Mouse (Mus musculus) gastrocnemius, postnatal 10 days (tissue): ENCODE data around the gene Dlg2. TPM values are rescaled to one million over a fixed set of nuclear protein-coding genes. Genes with fewer than 3 reads are reported as not detected.

Experiments
- DNase-seq: peaks from one replicate; pipeline ENCODE4 v3.0.0; 2021; ENCODE audit warnings: mixed read lengths
- total RNA-seq, 2 experiments: library from RNA; stranded (reverse); gene quantifications; 2 replicates each; pipeline ENCODE4 v1.2.3; 2021

Dlg2 gene
- total RNA-seq, 2 experiments from 2014 or later, result 1.8 to 3.4 TPM

DNA sequence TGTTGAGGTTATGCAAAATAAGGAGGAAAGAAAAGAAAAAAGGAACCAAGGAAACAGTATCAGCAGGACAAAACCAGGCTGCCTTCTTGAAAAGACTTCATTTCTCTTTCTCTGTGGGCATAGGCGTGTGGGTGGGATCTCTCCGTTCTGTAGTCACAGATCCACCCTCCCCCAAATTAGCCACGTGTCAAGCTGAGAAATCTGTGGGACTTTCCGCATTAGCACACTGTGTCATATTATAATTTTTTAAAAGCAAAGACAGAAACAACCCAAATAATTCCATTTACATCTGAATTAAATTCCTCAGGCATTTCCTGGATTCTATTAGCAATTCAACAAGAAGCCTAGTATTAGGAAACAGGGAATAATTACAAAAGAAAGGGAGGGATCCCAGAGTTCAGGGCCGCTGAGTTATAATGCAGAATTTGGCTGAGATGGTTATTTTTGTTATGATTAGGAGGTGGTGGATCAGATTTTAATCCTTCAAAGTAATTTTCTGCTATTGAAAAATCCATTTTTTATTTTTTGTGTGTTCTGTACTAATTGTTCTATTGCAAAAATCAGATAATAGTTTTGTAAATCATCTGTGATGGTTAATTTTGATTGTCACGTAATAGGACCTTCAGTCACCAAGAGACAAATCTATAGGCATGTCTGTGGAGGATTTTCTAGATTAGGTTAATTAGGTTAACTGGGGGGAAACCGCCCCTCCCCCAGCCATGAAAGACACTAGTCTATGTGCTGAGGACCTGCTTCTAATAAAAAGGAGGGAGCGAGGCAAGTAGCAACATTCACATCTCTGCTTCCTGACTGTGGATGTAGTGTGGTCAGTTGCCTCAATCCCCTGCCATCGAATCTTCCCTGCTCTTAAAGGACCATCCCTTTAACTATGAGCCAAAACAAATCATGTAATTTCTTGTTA, 63.3 kb downstream of the Dlg2 start:
- no peak for DNase-seq

DNA sequence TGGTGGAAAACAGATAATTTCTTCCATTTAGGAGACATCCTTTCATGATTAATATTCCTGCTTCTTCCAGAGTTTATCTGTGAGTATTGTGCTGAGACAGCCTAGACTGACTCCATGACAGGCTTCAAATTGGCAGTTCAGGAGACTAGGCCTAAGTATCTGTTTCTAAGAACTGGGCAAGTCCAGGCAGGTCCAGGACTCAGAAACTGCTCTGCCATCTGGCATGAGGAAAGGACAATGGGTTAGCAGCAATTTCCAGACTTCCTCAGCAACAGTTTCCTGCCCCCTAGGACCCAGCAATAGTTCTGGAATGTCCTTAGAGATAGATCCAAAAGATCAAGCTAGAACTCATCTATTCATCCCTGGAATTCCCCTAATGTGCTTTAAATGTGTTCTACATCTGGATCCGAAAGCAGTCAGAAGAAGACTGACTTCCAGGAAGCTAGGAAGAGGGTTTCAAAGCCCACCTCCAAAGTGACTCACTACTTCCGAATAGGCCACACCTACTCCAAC, 64.4 kb downstream of the Dlg2 start:
- DNase-seq, result no peak

DNA sequence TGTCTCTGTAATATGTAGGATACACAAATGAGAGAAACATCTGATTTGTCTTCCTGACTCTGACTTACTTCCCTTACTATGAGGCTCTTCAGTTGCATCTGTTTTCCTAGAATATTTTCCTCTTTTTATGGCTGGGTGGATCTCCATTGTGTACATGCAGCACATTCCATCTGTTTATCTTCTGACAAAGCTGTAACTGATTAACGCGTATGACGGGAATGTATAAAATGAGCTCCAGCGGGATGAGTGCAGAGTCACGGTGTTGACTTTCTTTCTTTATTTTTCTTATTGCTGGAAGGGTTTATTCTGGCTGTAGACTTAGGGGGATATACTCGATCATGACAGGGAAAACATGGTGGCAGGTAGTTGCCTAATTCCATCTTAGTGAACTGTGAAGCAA, 76.9 kb downstream of the Dlg2 start:
- no peak for DNase-seq

DNA sequence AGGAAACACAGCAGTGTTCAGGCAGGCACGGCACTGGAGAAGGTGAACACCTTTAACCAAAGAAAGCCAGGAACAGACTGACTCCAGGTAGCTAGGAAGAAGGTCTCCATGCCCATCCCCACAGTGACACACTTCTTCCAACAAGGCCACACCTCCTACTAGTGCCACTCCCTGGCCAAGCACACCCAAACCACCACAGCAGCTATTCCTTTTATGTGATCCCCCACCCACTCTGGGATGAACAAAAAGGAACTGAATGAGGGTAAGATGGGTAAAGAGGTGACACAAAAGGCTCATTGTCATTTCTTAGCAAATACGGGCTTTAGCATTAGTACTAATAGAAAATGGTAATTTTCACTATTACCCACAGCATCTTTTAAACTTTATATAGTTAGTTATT, 77.9 kb downstream of the Dlg2 start:
- no peak for DNase-seq

DNA sequence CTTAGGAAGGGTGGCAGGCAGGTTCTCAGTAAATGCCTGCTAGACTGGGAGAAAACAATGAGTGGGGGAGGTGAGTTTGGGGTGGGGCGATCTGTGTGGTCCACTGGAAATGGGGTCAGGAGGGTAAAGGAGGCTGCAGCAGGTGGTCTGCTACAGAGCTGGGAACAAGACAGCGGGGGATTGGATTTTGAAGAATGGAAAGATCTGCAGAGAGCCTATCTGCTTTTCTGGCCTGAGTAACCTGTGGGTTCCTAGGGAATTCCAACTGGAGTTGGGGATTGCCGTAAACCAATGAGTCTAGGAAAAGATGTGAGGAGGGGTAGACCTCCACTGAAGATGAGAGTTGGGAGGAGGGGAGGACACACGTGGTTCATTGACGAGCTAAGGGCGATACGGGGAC, 92.7 kb downstream of the Dlg2 start:
- no peak for DNase-seq

DNA sequence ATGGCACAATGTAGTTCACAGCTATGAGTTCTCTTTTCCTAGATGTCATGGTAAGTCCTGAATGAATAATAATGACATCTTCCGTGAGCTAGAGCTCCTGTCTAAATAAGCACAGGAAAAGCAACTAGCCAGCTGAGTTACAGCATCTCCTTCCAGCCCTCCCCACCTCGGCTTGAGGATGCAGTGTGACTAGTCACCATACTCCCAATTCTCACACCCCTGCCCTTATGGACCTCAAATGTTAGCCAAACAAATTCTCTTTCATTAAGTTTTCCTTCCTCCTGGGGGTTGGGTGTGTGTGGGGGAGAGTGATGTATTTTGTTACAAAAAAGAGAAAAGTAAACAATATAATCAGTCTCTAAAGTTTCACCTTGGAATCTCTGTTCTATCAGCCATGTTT, 111.3 kb downstream of the Dlg2 start:
- DNase-seq, result no peak

DNA sequence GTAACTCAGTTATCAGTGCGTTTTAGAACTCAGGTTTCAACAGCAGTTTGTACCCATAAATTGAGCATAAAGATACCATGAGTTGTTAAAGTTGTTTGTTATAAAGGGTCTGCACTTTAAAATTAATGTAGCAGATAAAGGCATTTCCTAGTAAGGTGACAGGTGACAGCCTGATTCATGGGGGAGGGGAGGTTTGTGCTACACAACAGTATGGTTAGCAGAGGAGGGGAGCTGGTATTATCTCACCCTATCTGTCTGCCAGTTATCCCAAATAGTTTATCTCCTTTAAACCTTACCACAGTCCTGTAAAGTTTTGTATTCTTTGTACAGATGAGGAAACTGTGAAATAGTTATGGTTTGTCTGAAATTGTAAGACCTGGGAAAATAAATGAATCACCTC, 111.8 kb downstream of the Dlg2 start:
- no peak for DNase-seq

DNA sequence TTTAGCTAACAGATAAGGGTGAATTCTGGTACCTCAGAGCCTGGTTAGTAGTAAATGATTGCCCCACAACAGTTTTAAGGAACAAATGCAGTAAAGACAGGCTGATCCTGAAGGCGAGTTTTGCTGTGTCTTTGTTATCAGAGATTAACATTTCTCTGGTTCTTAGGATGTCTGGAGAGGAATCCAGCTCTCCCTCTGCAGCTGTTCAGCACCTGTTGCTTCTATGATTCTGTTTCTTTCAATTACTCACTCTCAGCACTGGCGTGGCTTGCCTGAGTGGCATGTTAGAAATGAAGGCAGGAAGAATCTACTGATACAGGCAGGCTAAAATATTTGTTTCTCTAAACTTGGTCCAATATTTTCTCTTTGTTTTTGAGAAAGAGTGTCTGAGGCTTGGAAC, 133.3 kb downstream of the Dlg2 start:
- DNase-seq, result no peak

DNA sequence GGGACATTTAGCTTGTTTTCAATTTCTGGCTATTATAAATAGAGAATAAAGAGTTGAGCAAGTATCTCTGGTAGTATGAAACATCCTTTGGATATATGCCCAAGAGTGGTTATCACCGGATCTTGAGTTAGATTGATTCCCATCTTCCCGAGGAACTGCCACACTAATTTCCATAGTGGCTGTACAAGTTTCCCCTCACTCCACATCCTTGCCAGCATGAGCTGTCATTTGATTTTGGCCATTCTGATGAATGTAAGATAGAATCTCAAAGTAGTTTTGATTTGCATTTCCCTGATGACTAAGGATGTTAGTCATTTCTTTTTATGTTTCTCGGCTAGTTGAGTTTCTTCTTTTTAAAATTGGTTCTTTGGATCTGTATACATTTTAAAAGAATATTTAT, 154.1 kb downstream of the Dlg2 start:
- DNase-seq, result no peak

DNA sequence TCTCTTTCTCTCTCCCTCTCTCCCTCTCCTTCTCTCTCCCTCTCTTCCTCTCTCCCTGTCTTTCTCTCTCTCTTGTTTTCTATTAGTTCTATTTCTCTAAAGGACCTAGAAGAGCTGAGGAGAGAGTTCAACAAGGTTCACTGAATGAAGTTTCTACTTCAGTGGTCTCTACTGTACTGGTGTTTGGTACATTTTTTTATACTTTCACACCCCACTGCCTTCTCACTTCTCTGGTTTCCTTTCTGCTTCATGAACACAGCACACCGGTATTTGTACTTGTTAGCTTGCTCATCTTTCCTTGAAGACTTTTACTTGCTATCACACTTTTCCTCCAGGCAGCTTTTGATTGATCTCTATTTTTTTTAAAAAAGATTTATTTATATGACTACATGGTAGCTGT, 173.0 kb downstream of the Dlg2 start:
- no peak for DNase-seq

DNA sequence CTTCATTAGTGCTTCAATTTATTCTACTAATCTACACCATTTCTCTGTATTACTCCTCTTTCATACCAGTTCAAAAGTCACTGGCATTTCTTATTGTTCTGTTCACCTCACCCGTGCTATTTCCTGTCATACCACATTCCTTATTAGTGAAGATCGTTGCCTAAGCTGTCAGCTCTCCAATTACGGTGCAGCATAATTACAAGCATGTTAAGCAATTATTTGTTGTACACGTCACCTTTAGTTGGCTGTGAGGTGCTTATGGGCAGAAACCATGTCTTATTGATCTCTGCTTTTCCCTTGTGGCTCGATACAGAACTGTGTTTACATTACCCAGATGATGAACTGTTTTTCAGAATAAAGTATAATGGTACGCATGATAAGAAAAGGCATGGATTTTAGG, 174.7 kb downstream of the Dlg2 start:
- no peak for DNase-seq

DNA sequence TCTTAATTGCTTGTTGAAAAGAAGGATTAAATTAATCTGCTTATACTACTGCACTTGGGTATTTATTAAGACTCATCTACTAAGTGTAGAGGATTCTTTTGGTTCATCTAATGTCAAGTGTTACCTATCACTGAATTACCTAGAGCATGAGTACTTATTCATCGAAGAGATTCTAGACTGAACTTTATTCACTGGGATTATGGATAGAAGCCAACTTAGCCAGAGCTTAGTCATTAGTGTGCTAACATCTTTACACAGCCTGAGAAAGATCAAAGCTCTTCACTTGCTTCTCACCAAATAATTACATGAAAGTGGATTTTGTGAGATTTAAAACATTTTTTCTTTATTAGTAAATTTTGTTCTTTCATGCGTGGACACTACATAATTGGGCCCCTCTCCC, 175.1 kb downstream of the Dlg2 start:
- no peak for DNase-seq

DNA sequence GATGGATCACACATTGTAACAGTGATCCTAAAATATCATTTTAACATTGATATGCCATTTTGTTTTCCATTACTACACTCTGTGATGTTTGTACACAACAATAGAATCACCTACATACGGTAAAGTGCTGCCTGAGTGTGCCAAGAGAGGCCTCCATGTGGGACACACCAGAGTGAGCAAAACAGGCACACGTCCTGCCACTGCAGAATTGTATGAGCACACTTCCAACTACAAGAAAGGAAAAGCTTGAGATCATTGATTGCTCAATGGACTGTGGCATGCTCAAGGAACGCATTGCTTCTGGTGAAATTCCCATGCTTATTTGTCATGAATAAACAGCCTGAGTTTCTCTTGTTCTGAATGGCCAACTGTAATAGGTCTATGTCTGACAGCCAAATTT, 182.1 kb downstream of the Dlg2 start:
- no peak for DNase-seq

DNA sequence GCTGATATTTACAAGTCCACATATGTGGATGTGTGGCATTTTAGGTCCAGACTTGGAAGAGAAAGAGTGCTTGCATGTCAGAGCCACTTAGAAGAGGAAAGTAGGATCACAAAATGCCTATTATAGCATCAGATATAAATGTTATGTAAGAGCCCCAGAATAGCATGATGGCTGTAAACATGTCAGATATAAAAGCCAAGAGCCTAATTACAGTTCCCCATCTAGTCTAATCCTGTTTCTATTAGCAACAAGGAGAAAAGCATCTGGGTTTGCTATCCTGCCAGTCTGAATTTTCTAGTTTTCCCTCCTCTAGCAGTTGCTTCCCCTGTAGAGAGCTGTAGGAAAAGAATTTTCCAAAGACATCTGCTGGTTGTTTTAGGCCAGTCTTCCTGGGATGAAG, 217.6 kb downstream of the Dlg2 start:
- no peak for DNase-seq

DNA sequence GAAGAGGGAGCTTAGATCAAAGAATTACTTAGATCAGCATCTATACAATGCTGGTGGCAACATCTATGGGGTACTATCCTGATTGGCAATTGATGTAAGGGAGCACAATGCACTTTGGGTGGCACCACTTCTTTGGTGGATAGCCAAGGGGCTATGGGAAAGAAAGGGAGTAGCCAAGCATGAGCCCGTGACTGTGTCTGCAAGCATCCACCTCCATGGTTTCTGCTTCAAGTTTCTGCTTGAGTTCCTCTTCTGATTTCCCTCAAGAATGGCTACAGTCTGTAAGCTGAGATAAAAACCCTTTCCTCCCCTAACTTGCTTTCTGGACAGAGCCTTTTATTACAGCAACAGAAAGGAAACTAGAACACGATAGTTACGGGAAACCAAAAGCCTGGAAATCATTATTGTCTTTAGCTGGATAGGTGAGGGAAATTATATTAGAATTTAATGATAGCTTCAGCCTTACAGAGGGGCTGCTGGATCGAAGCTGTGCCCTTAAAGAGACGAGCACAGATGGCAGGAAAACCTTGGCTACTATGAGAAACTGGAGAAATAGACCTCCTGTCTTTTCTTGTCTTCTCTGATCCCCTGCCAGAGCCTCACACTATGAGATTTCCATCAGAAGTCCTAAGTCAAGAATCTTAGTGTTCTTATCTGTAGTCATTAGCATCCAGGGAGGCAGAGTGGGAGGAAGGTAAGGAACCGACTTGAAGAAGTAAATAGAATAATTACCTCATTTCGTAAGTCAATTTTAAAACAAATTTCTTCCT, 219.9 kb downstream of the Dlg2 start:
- DNase-seq, result no peak

DNA sequence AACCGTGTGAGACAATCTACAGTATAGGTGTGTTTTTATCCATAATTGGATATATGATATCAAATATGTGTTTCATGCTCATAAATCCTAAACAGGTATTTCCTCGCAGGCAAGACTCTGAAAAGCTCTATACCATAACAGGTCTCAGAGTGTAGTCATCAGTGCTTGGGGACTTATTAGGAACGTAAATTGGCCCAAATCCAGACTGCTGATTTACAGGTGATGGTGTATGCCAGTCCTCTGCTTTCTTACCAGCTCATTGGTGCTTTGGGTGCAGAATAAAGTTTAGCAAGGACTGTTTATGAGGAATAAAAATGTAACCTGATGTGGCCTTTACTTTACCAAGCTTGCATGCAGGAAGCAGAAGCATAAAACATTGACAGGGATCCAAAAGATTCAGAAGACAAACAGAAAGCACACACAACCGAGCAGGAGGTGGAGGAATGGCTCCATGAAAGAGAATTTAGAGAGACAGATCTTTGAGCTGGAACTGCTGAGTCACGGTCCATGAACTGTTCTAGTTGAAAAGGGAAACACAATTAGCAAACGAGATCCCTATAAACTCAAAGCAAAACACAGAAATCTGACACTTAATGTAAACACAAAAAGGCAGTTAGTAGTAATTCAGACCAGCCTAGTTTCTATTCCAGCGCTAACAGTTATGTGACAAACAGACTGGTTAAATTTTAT, 226.8 kb downstream of the Dlg2 start:
- DNase-seq, result no peak

DNA sequence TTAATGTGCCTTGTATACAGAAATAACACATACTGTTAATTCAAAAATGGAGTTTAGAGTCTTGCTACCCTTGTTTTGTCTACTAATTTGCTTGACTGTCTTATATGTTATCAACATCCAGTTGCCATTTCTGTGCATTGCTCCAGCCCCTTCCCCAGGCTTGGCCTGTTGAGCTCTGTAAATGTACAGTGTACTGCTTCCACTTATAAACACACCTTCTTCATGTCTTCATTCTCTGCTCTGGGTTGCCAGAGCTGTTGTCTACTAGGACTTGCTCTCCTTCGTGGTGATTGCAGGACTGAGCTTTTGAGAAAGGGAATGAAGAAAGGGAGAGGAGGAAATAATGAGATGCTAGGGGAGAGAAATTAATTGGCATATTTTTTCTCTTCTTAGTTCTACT, 227.5 kb downstream of the Dlg2 start:
- no peak for DNase-seq

DNA sequence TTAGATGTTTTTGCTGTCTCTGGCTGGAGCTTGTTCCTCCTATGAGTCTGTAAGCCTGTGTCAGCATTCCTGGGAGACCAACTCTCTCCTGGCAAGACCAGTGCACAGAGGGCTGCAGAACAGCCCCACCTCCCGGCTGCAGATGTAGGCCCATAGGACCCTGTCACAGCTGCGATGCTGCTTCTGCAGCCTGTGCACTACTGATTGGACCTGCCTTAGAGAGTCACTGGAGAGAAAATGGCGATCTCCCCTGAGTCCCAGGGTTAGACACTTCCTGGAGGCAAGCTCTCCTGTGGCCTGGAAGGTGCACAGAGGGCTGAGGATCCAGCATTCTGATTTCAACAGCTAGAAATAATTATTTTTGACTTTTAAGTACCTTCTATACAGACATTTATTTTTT, 257.6 kb downstream of the Dlg2 start:
- no peak for DNase-seq

DNA sequence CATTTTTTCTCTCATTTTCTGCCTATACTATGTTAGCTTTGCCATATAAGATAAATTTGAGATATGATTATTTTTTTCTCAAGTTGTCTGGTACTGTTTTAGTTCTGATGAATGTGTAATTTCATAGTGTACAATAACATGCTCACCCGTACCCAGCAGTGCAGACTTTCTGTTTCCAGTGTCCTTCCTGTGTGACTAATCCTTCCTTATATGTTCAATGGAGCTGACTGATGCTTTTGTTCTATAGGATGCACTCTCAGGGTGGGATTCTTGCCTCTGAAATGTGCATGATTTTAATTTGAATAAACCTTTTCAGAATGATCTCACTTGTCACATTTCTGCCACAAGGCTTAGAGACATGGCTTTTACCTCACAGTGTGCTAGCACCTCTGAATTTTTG, 259.9 kb downstream of the Dlg2 start:
- DNase-seq, result no peak

DNA sequence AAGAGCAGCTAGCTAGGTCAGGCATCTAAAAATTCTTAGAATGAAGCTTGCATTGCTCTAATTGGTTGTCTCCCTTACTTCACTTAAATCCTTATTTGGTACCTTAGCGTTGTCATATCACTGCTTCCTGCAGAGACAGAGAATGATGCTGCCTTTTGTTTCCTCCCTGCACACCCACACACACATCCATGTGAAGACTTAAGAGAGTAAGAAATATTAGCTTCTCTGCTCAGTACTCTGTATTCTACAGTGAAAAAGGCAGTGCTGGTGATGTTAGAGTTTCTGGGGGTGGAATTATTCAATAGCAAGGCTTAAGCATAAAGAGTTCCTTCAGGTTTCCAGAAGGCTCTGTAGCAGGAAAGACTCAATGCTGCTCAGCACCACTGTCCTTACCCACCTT, 272.2 kb downstream of the Dlg2 start:
- no peak for DNase-seq

DNA sequence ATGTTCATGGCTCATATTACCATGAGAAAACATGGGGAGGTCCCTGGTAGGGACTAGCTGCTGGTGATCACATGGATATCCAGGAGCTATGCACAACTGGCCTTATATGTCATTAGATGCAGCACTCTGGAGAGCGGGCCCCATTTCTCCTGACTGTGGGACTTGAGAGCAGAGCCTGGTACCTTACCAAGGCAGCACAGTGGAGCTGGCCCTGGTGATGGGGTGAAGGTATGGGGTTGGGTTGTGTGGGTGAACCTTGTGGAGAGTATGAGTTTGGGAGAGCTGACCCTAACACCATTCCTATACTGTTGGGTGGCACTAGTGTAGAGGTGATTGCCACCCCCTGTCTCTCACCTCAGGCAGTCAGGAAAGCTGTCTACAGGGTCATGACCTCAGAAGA, 311.5 kb downstream of the Dlg2 start:
- DNase-seq, result no peak

DNA sequence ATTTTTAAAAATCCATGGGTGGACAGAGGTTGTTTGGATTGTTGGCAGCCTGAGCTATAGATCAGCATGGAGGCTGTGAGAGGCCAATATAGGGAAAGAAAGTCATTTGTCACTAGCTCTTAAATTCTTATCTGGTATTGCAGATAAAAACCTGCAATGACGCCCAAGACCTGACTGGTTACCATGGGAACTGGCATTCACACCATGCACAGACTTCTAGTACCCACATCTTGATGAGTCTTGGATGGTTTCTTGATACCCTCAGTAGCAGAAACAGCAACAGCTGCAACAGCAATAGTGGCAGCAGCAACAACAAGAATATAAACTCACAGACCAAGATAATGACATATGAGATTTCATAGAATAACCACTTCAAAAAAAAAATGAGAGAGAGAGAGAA, 315.1 kb downstream of the Dlg2 start:
- no peak for DNase-seq

DNA sequence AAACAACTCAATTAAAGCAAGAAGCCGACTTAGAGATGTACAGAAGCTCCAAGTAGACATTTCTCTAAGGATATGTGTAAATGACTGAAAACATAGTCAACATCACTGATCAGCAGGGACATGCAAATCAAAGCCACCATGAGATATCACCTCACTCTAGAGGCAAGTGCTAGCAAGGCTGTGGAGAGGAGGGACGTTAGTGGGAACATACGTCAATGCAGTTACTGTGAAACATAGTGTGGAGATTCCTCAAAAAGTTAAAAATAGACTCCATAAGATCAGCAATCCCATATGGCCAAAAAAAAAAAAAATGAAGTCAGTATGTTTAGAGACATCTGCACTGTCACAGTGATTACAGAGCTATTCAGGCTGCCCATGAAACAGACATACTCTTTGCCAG, 349.2 kb downstream of the Dlg2 start:
- DNase-seq, result no peak
